23 mouse cellular contexts compared by ENCODE assay signal in genomic region chr7:80319846-80320496, GRCm38 (mm10). TPM values are rescaled to one million over a fixed set of nuclear protein-coding genes. Genes with fewer than 3 reads are reported as not detected.
DNase-seq lines count a peak whose midpoint lies in the region; ATAC-seq and TF ChIP-seq lines count a peak whose summit lies in the region.
"Had no signal": no experiment of that assay in that cellular context is flagged by ENCODE, and none has a peak within 500 bp of the region (broad histone marks: within the 10 kb centered on the region; RNA-seq: fewer than 3 reads in every experiment).

No protein-coding gene starts in this region.

- H3K9me3 ChIP-seq in heart, embryonic 11.5 days (replicated peaks; ENCODE audit: control insufficient read depth, low read length), result no peaks in the 10 kb centered on the region
- H3K9me3 ChIP-seq in hindbrain, postnatal 0 days (ENCODE audit: low read length), result no peaks in the 10 kb centered on the region
- no peaks in the 10 kb centered on the region for H3K9me3 ChIP-seq in hindbrain, embryonic 16.5 days (ENCODE audit: control insufficient read depth, low read length)
- no peaks in the 10 kb centered on the region for H3K9me3 ChIP-seq in G1E (replicated peaks)
- H3K9me3 ChIP-seq: embryonic facial prominence, embryonic 12.5 days; intestine, embryonic 15.5 days had no signal

- no peaks in the 10 kb centered on the region for H3K27me3 ChIP-seq in heart, embryonic 11.5 days (ENCODE audit: control insufficient read depth, insufficient read depth, low read length)
- no peaks in the 10 kb centered on the region for H3K27me3 ChIP-seq in hindbrain, postnatal 0 days (ENCODE audit: insufficient read depth, low read length)
- H3K27me3 ChIP-seq in hindbrain, embryonic 16.5 days (replicated peaks; ENCODE audit: control insufficient read depth, insufficient read depth, low read length), result no peaks in the 10 kb centered on the region
- H3K27me3 ChIP-seq in G1E (ENCODE audit: insufficient read depth, low read length), result no peaks in the 10 kb centered on the region
- H3K27me3 ChIP-seq: embryonic facial prominence, embryonic 12.5 days; intestine, embryonic 15.5 days had no signal

- no peak overlapping the region for H3K4me2 ChIP-seq in heart, embryonic 11.5 days
- H3K4me2 ChIP-seq in hindbrain, postnatal 0 days (ENCODE audit: low read depth, low read length), result no peak overlapping the region
- no peak overlapping the region for H3K4me2 ChIP-seq in hindbrain, embryonic 16.5 days (ENCODE audit: low read length)
- H3K4me2 ChIP-seq: embryonic facial prominence, embryonic 12.5 days; intestine, embryonic 15.5 days; midbrain, embryonic 11.5 days had no signal

- no peak for ATAC-seq in heart, embryonic 11.5 days (replicated peaks; ENCODE audit: insufficient number of reproducible peaks, low FRiP score, low TSS enrichment)
- no peak for ATAC-seq in hindbrain, postnatal 0 days
- no peak for ATAC-seq in hindbrain, embryonic 16.5 days
- no peak for ATAC-seq in G1E (ENCODE audit: extremely low read depth, insufficient number of reproducible peaks, low FRiP score, poor library complexity, severe bottlenecking)
- ATAC-seq in inflammation-experienced regulatory T-cells, adult 6 months, result no peak
- ATAC-seq in monocyte, adult 5-6 weeks (replicated peaks; ENCODE audit: insufficient number of reproducible peaks, low FRiP score, low TSS enrichment, poor library complexity, severe bottlenecking), result no peak
- ATAC-seq: forebrain, postnatal 0 days; intestine, embryonic 15.5 days; lung, postnatal 0 days had no signal

- WGBS in heart, embryonic 11.5 days (ENCODE audit: insufficient replicate concordance), result 79% methylated on average over 19 of the region's 19 CpGs
- WGBS in hindbrain, postnatal 0 days, result 84% methylated on average over 19 of the region's 19 CpGs
- 80% methylated on average over 19 of the region's 19 CpGs for WGBS in hindbrain, embryonic 16.5 days

- TF ChIP-seq CTCF in hindbrain, postnatal 0 days (IDR thresholded peaks at IDR 0.05; ENCODE audit: low read depth), result no peak
- TF ChIP-seq CTCF in G1E (IDR thresholded peaks at IDR 0.05; ENCODE audit: low read depth, low read length), result no peak

- H3K36me3 ChIP-seq in heart, embryonic 11.5 days (ENCODE audit: control insufficient read depth, insufficient read depth, low read length), result peaks cover 16% of the 10 kb centered on the region
- H3K36me3 ChIP-seq in hindbrain, postnatal 0 days (ENCODE audit: insufficient read depth, low read length), result peaks cover 5% of the 10 kb centered on the region; the same call in 1 of the 2 replicates
- H3K36me3 ChIP-seq in hindbrain, embryonic 16.5 days (ENCODE audit: control insufficient read depth, insufficient read depth, low read length), result peaks cover 12% of the 10 kb centered on the region
- H3K36me3 ChIP-seq in G1E (replicated peaks), result peaks cover 62% of the 10 kb centered on the region

- H3K27ac ChIP-seq in heart, embryonic 11.5 days (ENCODE audit: low read depth, low read length), result peak overlapping the region; percentile 64
- no peak overlapping the region for H3K27ac ChIP-seq in hindbrain, postnatal 0 days
- no peak overlapping the region for H3K27ac ChIP-seq in hindbrain, embryonic 16.5 days (ENCODE audit: low read depth, low read length)
- H3K27ac ChIP-seq: embryonic facial prominence, embryonic 12.5 days; intestine, embryonic 15.5 days; left cerebral cortex, adult 2 months had no signal

- DNase-seq in heart, adult 9 months (ENCODE audit: low spot score in 2 of 2), result no peak
- no peak for DNase-seq in hindbrain, postnatal 0 days (ENCODE audit: low spot score)
- DNase-seq in G1E (ENCODE audit: low spot score), result no peak
- DNase-seq: adrenal gland, postnatal 36 days; cerebellum, adult 2 months; forebrain, postnatal 0 days; gastrocnemius, postnatal 36 days; kidney, adult 9 months; kidney, postnatal 25 days; layer of hippocampus, adult 9-11 months; left cerebral cortex, postnatal 4 days; liver; spleen, adult 18-20 months; thymus, adult 18-20 months had no signal

- peaks cover 19% of the 10 kb centered on the region for H3K4me1 ChIP-seq in heart, embryonic 11.5 days (ENCODE audit: control insufficient read depth, insufficient read depth, low read length)
- peaks cover 7% of the 10 kb centered on the region; the same call in 1 of the 2 replicates for H3K4me1 ChIP-seq in hindbrain, postnatal 0 days (ENCODE audit: insufficient read depth, low read length)
- H3K4me1 ChIP-seq in hindbrain, embryonic 16.5 days (ENCODE audit: control insufficient read depth, insufficient read depth, low read depth, low read length), result peaks cover 17% of the 10 kb centered on the region
- peaks cover 42% of the 10 kb centered on the region for H3K4me1 ChIP-seq in G1E (ENCODE audit: insufficient read depth, low read depth, low read length)

- H3K4me3 ChIP-seq in heart, embryonic 11.5 days (ENCODE audit: low read depth, low read length), result no peak overlapping the region
- no peak overlapping the region for H3K4me3 ChIP-seq in hindbrain, postnatal 0 days (ENCODE audit: low read length)
- no peak overlapping the region for H3K4me3 ChIP-seq in hindbrain, embryonic 16.5 days (ENCODE audit: low read length)
- H3K4me3 ChIP-seq in G1E (ENCODE audit: low read depth, low read length), result peak overlapping the region; percentile 0; the same call in 1 of the 2 replicates
- H3K4me3 ChIP-seq: embryonic facial prominence, embryonic 12.5 days; intestine, embryonic 15.5 days; left cerebral cortex, adult 2 months had no signal

- H3K9ac ChIP-seq in heart, embryonic 11.5 days (ENCODE audit: low read depth, low read length), result peak overlapping the region; percentile 49; the same call in 1 of the 2 replicates
- peak overlapping the region; percentile 17; the same call in 1 of the 2 replicates for H3K9ac ChIP-seq in hindbrain, postnatal 0 days (replicated peaks; ENCODE audit: low read length)
- no peak overlapping the region for H3K9ac ChIP-seq in hindbrain, embryonic 16.5 days (ENCODE audit: low read depth, low read length)
- H3K9ac ChIP-seq: embryonic facial prominence, embryonic 12.5 days; forebrain, postnatal 0 days; intestine, embryonic 15.5 days had no signal

RNA-seq across cellular contexts. Expression of gene Rccd1, which starts 4.3 kb away (rescaled TPM):
- polyA plus RNA-seq in heart, embryonic 11.5 days (2014; fragmentation: Nextera tagmentation; extraction: Ambion mirVana), result 8.9 and 9.0 TPM in 2 replicates
- total RNA-seq in hindbrain, postnatal 0 days (2014; rRNA removed), result 24.7 and 40.5 TPM in 2 replicates
- polyA plus RNA-seq in hindbrain, postnatal 0 days (2015; fragmentation: Nextera tagmentation; extraction: Ambion mirVana), result 8.6 and 10.7 TPM in 2 replicates
- 9.9 and 11.5 TPM in 2 replicates for polyA plus RNA-seq in hindbrain, embryonic 16.5 days (2015; fragmentation: Nextera tagmentation; extraction: Ambion mirVana)
- total RNA-seq in G1E (2014; fragmentation: Nextera tagmentation) (22.7 and 25.8 TPM in 2 replicates), G1E (2017) (27.8 and 28.7 TPM in 2 replicates)
- polyA plus RNA-seq in G1E (2012), result 12.5 and 14.3 TPM in 2 replicates
- 10 to 100 TPM in 1 of 3 experiments, 1 to 10 TPM in 2; 3.4 to 10.0 (median 6.5) TPM for polyA plus RNA-seq in inflammation-experienced regulatory T-cells, adult 6 months (2017; shearing (Covaris generic))
- total RNA-seq in monocyte, adult 5-6 weeks (2017), result 4.0 to 14.3 TPM (median 4.7 TPM) in 3 replicates

RNA-seq across cellular contexts. Expression of gene Unc45a, which starts 20.8 kb away (rescaled TPM):
- polyA plus RNA-seq in heart, embryonic 11.5 days (2014; fragmentation: Nextera tagmentation; extraction: Ambion mirVana), result 11.3 and 15.6 TPM in 2 replicates
- 49.0 and 57.8 TPM in 2 replicates for total RNA-seq in hindbrain, postnatal 0 days (2014; rRNA removed)
- polyA plus RNA-seq in hindbrain, postnatal 0 days (2015; fragmentation: Nextera tagmentation; extraction: Ambion mirVana), result 46.6 and 47.8 TPM in 2 replicates
- 57.0 and 65.7 TPM in 2 replicates for polyA plus RNA-seq in hindbrain, embryonic 16.5 days (2015; fragmentation: Nextera tagmentation; extraction: Ambion mirVana)
- total RNA-seq in G1E (2014; fragmentation: Nextera tagmentation) (14.9 and 19.9 TPM in 2 replicates), G1E (2017) (24.1 and 27.1 TPM in 2 replicates)
- 37.4 and 39.0 TPM in 2 replicates for polyA plus RNA-seq in G1E (2012)
- polyA plus RNA-seq in inflammation-experienced regulatory T-cells, adult 6 months (2017; shearing (Covaris generic)), result 10 to 100 TPM; 39.3 to 51.1 (median 40.1) TPM
- total RNA-seq in monocyte, adult 5-6 weeks (2017), result 28.3 to 50.6 TPM (median 33.6 TPM) in 3 replicates

RNA-seq across cellular contexts. Expression of gene Hddc3, which starts 22.9 kb away (rescaled TPM):
- polyA plus RNA-seq in heart, embryonic 11.5 days (2014; fragmentation: Nextera tagmentation; extraction: Ambion mirVana), result 13.3 and 15.7 TPM in 2 replicates
- total RNA-seq in hindbrain, postnatal 0 days (2014; rRNA removed), result 30.1 and 32.2 TPM in 2 replicates
- 13.9 and 15.5 TPM in 2 replicates for polyA plus RNA-seq in hindbrain, postnatal 0 days (2015; fragmentation: Nextera tagmentation; extraction: Ambion mirVana)
- polyA plus RNA-seq in hindbrain, embryonic 16.5 days (2015; fragmentation: Nextera tagmentation; extraction: Ambion mirVana), result 21.3 and 26.7 TPM in 2 replicates
- total RNA-seq in G1E (2014; fragmentation: Nextera tagmentation), result 64.8 and 66.3 TPM in 2 replicates
- 114 and 124 TPM in 2 replicates for total RNA-seq in G1E (2017)
- 48.9 and 55.0 TPM in 2 replicates for polyA plus RNA-seq in G1E (2012)
- 10 to 100 TPM in 1 of 3 experiments, 1 to 10 TPM in 2; 1.8 to 12.2 (median 8.2) TPM for polyA plus RNA-seq in inflammation-experienced regulatory T-cells, adult 6 months (2017; shearing (Covaris generic))
- total RNA-seq in monocyte, adult 5-6 weeks (2017), result 0.21 to 6.1 TPM (median 1.5 TPM) in 3 replicates

RNA-seq across cellular contexts. Expression of gene Prc1, which starts 25.7 kb away (rescaled TPM):
- 148 and 156 TPM in 2 replicates for polyA plus RNA-seq in heart, embryonic 11.5 days (2014; fragmentation: Nextera tagmentation; extraction: Ambion mirVana)
- total RNA-seq in hindbrain, postnatal 0 days (2014; rRNA removed), result 24.6 and 30.7 TPM in 2 replicates
- polyA plus RNA-seq in hindbrain, postnatal 0 days (2015; fragmentation: Nextera tagmentation; extraction: Ambion mirVana), result 32.9 and 38.8 TPM in 2 replicates
- polyA plus RNA-seq in hindbrain, embryonic 16.5 days (2015; fragmentation: Nextera tagmentation; extraction: Ambion mirVana), result 34.9 and 41.2 TPM in 2 replicates
- total RNA-seq in G1E (2014; fragmentation: Nextera tagmentation), result 188 and 229 TPM in 2 replicates
- total RNA-seq in G1E (2017), result 158 and 161 TPM in 2 replicates
- polyA plus RNA-seq in G1E (2012), result 13.4 and 14.6 TPM in 2 replicates
- polyA plus RNA-seq in inflammation-experienced regulatory T-cells, adult 6 months (2017; shearing (Covaris generic)), result 100 to 1,000 TPM in 1 of 3 experiments, 10 to 100 TPM in 2; 11.6 to 139 (median 16.8) TPM
- total RNA-seq in monocyte, adult 5-6 weeks (2017), result 6.3 to 11.8 TPM (median 7.3 TPM) in 3 replicates

RNA-seq across cellular contexts. Expression of gene Vps33b, which starts 50.5 kb away (rescaled TPM):
- 12.3 and 13.4 TPM in 2 replicates for polyA plus RNA-seq in heart, embryonic 11.5 days (2014; fragmentation: Nextera tagmentation; extraction: Ambion mirVana)
- 23.8 and 24.3 TPM in 2 replicates for total RNA-seq in hindbrain, postnatal 0 days (2014; rRNA removed)
- polyA plus RNA-seq in hindbrain, postnatal 0 days (2015; fragmentation: Nextera tagmentation; extraction: Ambion mirVana), result 11.6 and 15.4 TPM in 2 replicates
- 23.7 and 30.3 TPM in 2 replicates for polyA plus RNA-seq in hindbrain, embryonic 16.5 days (2015; fragmentation: Nextera tagmentation; extraction: Ambion mirVana)
- 50.7 and 77.5 TPM in 2 replicates for total RNA-seq in G1E (2014; fragmentation: Nextera tagmentation)
- 29.7 and 33.2 TPM in 2 replicates for total RNA-seq in G1E (2017)
- polyA plus RNA-seq in G1E (2012), result 4.1 and 4.3 TPM in 2 replicates
- 10 to 100 TPM; 22.7 to 35.2 (median 25.1) TPM for polyA plus RNA-seq in inflammation-experienced regulatory T-cells, adult 6 months (2017; shearing (Covaris generic))
- 35.8 to 53.3 TPM (median 47.4 TPM) in 3 replicates for total RNA-seq in monocyte, adult 5-6 weeks (2017)
